Mouse (Mus musculus) forebrain, embryonic 15.5 days (tissue): ENCODE measurements around the gene Mtx2. TPM values are rescaled to one million over a fixed set of nuclear protein-coding genes. Genes with fewer than 3 reads are reported as not detected.

Source experiments
- ATAC-seq: fragments of 200-750 bp; cut with Nextera tagmentation; replicated peaks from 2 replicates; pipeline ENCODE4 v1.8.0; 2017; ENCODE audit warnings: mild to moderate bottlenecking, moderate TSS enrichment, moderate library complexity
- H3K27ac ChIP-seq: fragments of 300-500 bp; sonication (generic); replicated peaks from 2 replicates; pipeline ENCODE4 v1.5.1; 2015; ENCODE audit warnings: mild to moderate bottlenecking, inconsistent platforms
- H3K27me3 ChIP-seq: fragments of 300-500 bp; sonication (generic); 2 replicates; pipeline ENCODE4 v1.6.1; 2015; ENCODE audit warnings: inconsistent platforms
- H3K36me3 ChIP-seq: fragments of 300-500 bp; sonication (generic); 2 replicates; pipeline ENCODE4 v1.6.1; 2015; ENCODE audit warnings: mild to moderate bottlenecking, inconsistent platforms
- H3K4me1 ChIP-seq: fragments of 300-500 bp; sonication (generic); 2 replicates; pipeline ENCODE4 v1.6.1; 2015; ENCODE audit warnings: inconsistent platforms
- H3K4me2 ChIP-seq: fragments of 300-500 bp; sonication (generic); replicated peaks from 2 replicates; pipeline ENCODE4 v1.6.1; 2015; ENCODE audit warnings: mild to moderate bottlenecking, inconsistent platforms
- H3K4me3 ChIP-seq: fragments of 300-500 bp; sonication (generic); 2 replicates; pipeline ENCODE4 v1.5.1; 2015; ENCODE audit warnings: mild to moderate bottlenecking, inconsistent platforms
- H3K9ac ChIP-seq: fragments of 300-500 bp; sonication (generic); replicated peaks from 2 replicates; pipeline ENCODE4 v1.6.1; 2015; ENCODE audit warnings: mild to moderate bottlenecking, inconsistent platforms
- H3K9me3 ChIP-seq: fragments of 300-500 bp; sonication (generic); 2 replicates; pipeline ENCODE4 v1.6.1; 2016; ENCODE audit warnings: inconsistent platforms
- WGBS: fragments of 180-500 bp; shearing (Covaris S2); methylation state at CpG from one replicate; pipeline ENCODE4 v1.1.7; 2015; ENCODE audit warnings: mixed read lengths; 5-methylcytosine and 5-hydroxymethylcytosine counted together
- polyA plus RNA-seq: library from polyadenylated mRNA; unstranded; fragments of >200 nt; fragmentation: Nextera tagmentation; extraction: Ambion mirVana; gene quantifications from 2 replicates; pipeline ENCODE4 v1.2.1, GENCODE M21; 2015

The Mtx2 gene
- 124 and 133 TPM in 2 replicates for polyA plus RNA-seq

DNA sequence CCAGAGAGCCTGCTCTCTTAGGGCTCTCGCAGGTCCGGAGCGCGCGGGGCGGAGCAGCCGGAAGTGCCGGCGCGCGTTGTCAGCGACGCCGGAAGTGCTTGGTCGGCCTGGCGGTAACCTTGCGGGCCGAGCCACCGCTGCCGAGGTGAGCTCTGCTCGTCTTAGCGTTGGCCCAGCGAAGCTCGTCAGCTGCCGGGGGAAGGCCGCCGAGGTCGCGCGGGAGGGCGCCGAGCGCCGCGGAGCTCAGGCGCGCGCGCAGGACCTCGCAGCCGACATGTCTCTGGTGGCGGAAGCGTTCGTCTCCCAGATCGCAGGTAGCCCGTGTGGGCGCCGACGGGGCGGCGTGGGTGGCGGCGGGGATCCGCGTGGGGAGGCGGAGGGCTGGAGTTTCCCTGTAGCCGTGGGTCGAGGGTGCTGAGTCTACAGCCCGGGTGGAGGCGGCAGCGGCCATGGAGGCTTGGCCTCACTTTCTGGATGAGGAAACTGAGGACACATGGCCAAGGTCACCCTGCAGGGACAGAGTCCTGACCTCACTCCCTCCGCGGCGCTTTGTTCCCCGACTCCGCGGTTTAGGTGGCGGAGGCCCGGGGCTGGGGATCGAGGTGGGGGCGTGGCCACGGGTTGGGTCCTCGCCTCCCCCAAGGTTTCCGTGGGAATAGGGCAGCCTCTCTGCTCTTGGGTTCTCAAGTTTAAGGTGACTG lies at the start of gene Mtx2:
Gene Mtx2 (plus strand): TSS at position 74 of the 701 bp plus-strand sequence.
- WGBS = 0% methylated on average over 72 of the region's 74 CpGs
- H3K9me3 ChIP-seq = no peaks in the 10 kb centered on the region
- peak within 1 kb of the TSS; percentile 88 for H3K4me3 ChIP-seq
- H3K36me3 ChIP-seq = no peaks in the 10 kb centered on the region
- H3K4me2 ChIP-seq = peak within 1 kb of the TSS; percentile 89
- peaks cover 8% of the 10 kb centered on the region for H3K4me1 ChIP-seq
- H3K9ac ChIP-seq = peak within 1 kb of the TSS; percentile 83
- H3K27ac ChIP-seq = peak within 1 kb of the TSS; percentile 82
- ATAC-seq = peak; percentile 95
- no peaks in the 10 kb centered on the region for H3K27me3 ChIP-seq

DNA sequence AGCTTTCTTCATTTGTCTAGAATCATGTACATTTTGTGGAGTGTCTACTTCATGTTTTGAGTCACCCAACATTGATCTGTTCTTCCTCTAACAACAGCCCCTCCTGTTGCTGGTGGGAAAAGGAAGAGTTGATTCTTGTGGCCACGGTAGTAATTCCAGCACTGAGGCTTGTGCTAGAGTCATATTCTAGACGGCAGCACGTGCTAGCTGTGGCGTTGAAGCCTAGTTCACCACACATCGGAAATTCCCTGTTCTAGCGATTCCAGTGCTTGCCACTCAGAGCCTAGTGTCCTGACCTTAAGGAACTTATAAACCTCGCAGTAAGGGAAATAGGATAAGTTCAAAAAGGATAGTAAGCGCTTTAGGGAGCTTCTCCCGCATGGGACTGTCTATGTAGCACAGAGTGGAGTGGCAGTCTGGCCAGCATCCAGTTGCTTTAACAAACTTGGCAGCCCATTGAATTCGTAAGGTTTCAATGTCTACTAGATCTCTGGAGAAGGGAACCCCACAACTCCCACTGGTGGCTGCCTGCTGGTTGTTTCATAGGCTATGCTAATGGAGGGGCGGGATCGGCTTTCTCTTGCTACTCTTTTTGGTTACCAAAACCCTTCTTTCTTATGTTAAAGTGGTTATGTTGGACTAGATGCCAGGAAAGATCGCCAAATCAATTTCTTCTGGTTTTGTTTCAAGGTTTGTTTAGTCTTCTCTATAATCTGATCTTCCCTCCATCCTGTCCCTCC lies 47.9 kb upstream of the Mtx2 start:
- 61% methylated on average over 13 of the region's 13 CpGs for WGBS

DNA sequence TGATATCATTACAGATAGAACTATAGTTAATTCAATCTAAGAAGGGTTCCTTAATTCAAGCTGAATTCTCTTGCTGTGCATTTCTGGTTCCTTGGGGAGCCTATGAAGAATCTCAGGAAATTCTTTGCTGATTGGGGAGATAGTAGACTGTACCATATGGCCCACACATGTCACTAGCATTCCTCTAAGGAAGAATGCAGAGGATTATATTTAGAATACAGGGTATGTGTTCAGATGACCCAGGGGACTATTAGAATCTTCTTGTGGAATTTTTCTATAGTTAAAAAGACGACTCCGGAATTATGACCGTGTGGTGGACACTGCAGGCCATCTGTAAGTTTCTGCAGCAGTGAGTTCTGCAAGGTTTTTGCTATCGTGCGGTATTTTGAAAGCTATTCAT lies 44.2 kb upstream of the Mtx2 start:
- H3K27me3 ChIP-seq = no peaks in the 10 kb centered on the region
- no peak overlapping the region for H3K4me3 ChIP-seq
- no peak overlapping the region for H3K4me2 ChIP-seq
- ATAC-seq = no peak
- H3K27ac ChIP-seq = no peak overlapping the region
- H3K36me3 ChIP-seq = no peaks in the 10 kb centered on the region
- no peak overlapping the region for H3K9ac ChIP-seq
- 93% methylated on average over 5 of the region's 5 CpGs for WGBS
- H3K4me1 ChIP-seq = no peaks in the 10 kb centered on the region
- H3K9me3 ChIP-seq = no peaks in the 10 kb centered on the region

More for the DNA sequence above, 47.9 kb upstream of the Mtx2 start:
- Histone ChIP-seq H3K9me3 (no peaks in the 10 kb centered on the region), H3K4me3 (no peak overlapping the region), H3K4me2 (no peak overlapping the region), H3K27ac (no peak overlapping the region), H3K27me3 (no peaks in the 10 kb centered on the region), H3K4me1 (no peaks in the 10 kb centered on the region), H3K36me3 (no peaks in the 10 kb centered on the region), H3K9ac (no peak overlapping the region)
- no peak for ATAC-seq

DNA sequence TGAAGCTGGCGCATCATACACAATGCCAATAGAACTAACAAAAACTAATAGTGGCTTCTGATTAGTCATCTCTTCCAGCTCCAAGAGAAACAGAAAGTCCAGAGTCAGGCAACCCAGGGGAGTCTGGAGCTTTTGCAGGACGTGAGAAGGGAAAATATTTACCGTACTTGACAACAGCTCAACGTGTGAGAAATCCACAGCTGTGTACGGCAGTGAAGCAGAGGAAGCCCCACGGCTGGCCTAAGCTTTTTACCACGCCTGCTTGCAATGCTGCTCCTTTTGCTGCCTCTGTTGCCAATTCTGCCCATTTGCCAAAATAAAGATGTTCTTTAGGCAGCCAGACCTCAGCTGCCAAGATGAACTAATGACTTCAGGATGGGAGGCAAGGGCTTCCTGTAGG lies 30.1 kb upstream of the Mtx2 start:
- no peaks in the 10 kb centered on the region for H3K4me1 ChIP-seq
- H3K27ac ChIP-seq = no peak overlapping the region
- H3K27me3 ChIP-seq = no peaks in the 10 kb centered on the region
- no peak for ATAC-seq
- H3K9ac ChIP-seq = no peak overlapping the region
- H3K4me2 ChIP-seq = no peak overlapping the region
- WGBS = 64% methylated on average over 7 of the region's 7 CpGs
- no peaks in the 10 kb centered on the region for H3K9me3 ChIP-seq
- H3K4me3 ChIP-seq = no peak overlapping the region
- no peaks in the 10 kb centered on the region for H3K36me3 ChIP-seq

DNA sequence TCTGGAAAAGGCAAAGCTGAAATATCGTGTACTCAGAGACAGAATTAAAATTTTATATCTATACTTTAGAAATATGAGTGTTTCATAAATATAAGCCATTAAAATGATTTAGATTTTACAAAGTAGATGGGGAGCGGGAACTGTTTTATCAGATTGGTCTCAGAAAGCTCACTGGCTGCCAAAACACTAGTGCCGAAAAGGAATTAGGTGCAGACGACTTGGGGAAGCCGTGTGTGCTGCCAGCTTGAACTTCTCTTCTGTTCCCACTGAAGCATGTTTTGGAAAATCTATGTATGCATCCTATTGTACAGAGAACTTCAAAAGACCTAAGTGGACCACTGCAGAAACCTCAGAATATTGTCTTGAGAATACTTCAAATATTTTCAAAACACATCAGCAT lies 17.2 kb upstream of the Mtx2 start:
- ATAC-seq = no peak
- no peak overlapping the region for H3K27ac ChIP-seq
- no peaks in the 10 kb centered on the region for H3K36me3 ChIP-seq
- H3K9me3 ChIP-seq = no peaks in the 10 kb centered on the region
- 85% methylated on average over 5 of the region's 5 CpGs for WGBS
- no peak overlapping the region for H3K4me2 ChIP-seq
- no peak overlapping the region for H3K9ac ChIP-seq
- 0 out of 2 replicates have a peak, but pooled peaks cover 3% of the 10 kb centered on the region for H3K27me3 ChIP-seq
- H3K4me1 ChIP-seq = no peaks in the 10 kb centered on the region
- H3K4me3 ChIP-seq = no peak overlapping the region

- H3K4me2 ChIP-seq = no peak overlapping the region
- no peak overlapping the region for H3K9ac ChIP-seq
- WGBS = 73% methylated on average over 5 of the region's 5 CpGs
- H3K4me3 ChIP-seq = no peak overlapping the region
- H3K4me1 ChIP-seq = peaks cover 8% of the 10 kb centered on the region
- H3K36me3 ChIP-seq = no peaks in the 10 kb centered on the region
- H3K9me3 ChIP-seq = no peaks in the 10 kb centered on the region
- H3K27me3 ChIP-seq = no peaks in the 10 kb centered on the region
- H3K27ac ChIP-seq = no peak overlapping the region
- ATAC-seq = no peak
Observed at GRCm38 (mm10) chr2:74822654-74823053, 2.9 kb upstream of the Mtx2 start.

- no peaks in the 10 kb centered on the region for H3K36me3 ChIP-seq
- H3K4me2 ChIP-seq = peak overlapping the region; percentile 89
- peak overlapping the region; percentile 83 for H3K9ac ChIP-seq
- peaks cover 8% of the 10 kb centered on the region for H3K4me1 ChIP-seq
- H3K27me3 ChIP-seq = no peaks in the 10 kb centered on the region
- H3K27ac ChIP-seq = peak overlapping the region; percentile 82
- no peaks in the 10 kb centered on the region for H3K9me3 ChIP-seq
- peak; percentile 67 for ATAC-seq
- peak overlapping the region; percentile 88 for H3K4me3 ChIP-seq
- 71% methylated on average over 3 of the region's 3 CpGs for WGBS
Observed at GRCm38 (mm10) chr2:74825371-74825729, 253 bp upstream of the Mtx2 start.

GRCm38 (mm10) chr2:74846992-74847391 lies 21.4 kb downstream of the Mtx2 start:
- H3K9ac ChIP-seq = no peak overlapping the region
- no peaks in the 10 kb centered on the region for H3K4me1 ChIP-seq
- H3K36me3 ChIP-seq = no peaks in the 10 kb centered on the region
- 90% methylated on average over 5 of the region's 5 CpGs for WGBS
- H3K27me3 ChIP-seq = no peaks in the 10 kb centered on the region
- no peak overlapping the region for H3K27ac ChIP-seq
- no peak overlapping the region for H3K4me3 ChIP-seq
- no peak overlapping the region for H3K4me2 ChIP-seq
- ATAC-seq = no peak
- H3K9me3 ChIP-seq = no peaks in the 10 kb centered on the region

DNA sequence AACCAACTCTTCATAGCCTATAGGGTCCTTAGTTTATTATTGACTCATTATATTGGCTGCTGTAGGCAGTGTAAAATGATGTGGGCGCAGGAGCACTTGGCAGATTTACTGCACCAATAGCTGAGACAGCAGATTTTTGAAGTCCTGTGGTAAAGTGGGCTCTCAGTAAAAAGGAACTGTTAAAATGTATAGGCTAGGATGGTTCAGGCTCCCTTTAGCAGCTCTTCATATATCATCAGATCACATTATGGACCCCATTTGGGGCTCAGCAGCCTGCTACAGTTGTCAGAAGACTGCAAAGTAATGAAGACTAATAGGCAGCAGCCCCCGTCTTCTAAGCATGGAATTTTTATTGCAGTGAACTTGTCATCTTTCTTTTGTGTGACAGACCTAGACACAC lies 21.9 kb downstream of the Mtx2 start:
- Histone ChIP-seq H3K36me3 (no peaks in the 10 kb centered on the region), H3K27ac (no peak overlapping the region), H3K27me3 (no peaks in the 10 kb centered on the region), H3K9me3 (no peaks in the 10 kb centered on the region), H3K9ac (no peak overlapping the region), H3K4me1 (no peaks in the 10 kb centered on the region), H3K4me2 (no peak overlapping the region), H3K4me3 (no peak overlapping the region)
- ATAC-seq = no peak
- WGBS = 75% methylated on average over 2 of the region's 2 CpGs

GRCm38 (mm10) chr2:74850036-74850435 lies 24.4 kb downstream of the Mtx2 start:
- ATAC-seq = no peak
- Histone ChIP-seq H3K9ac (no peak overlapping the region), H3K4me2 (no peak overlapping the region), H3K4me1 (no peaks in the 10 kb centered on the region), H3K27me3 (no peaks in the 10 kb centered on the region), H3K36me3 (no peaks in the 10 kb centered on the region), H3K9me3 (no peaks in the 10 kb centered on the region), H3K4me3 (no peak overlapping the region), H3K27ac (no peak overlapping the region)
- 50% methylated on average over 1 of the region's 1 CpGs for WGBS

DNA sequence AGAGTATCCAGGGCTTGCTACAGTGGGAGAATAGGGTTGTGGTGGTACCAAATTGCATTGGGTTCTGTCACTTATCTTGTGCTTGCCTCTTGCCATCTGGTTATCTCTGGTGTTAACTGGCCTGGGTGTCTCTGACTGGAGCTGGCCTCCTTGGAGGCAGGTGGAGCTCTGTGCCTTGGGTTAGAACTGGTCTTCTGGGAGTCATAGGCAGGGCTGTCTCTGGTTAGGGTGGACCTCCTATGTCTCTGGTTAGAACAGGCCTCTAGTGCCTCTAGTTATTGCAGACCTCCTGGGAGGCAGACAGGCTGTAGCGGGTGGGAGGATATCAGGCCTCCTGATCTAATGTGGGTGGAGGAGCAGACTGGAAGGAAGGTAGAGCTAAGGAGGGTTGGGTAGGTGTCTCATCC lies 36.5 kb downstream of the Mtx2 start:
- Histone ChIP-seq H3K9me3 (no peaks in the 10 kb centered on the region), H3K27me3 (no peaks in the 10 kb centered on the region), H3K9ac (no peak overlapping the region), H3K4me1 (no peaks in the 10 kb centered on the region), H3K36me3 (no peaks in the 10 kb centered on the region), H3K27ac (no peak overlapping the region), H3K4me2 (no peak overlapping the region), H3K4me3 (no peak overlapping the region)
- WGBS = 100% methylated on average over 1 of the region's 1 CpGs
- ATAC-seq = no peak

GRCm38 (mm10) chr2:74865414-74865813 lies 39.8 kb downstream of the Mtx2 start:
- Histone ChIP-seq H3K9ac (no peak overlapping the region), H3K4me3 (no peak overlapping the region), H3K27me3 (no peaks in the 10 kb centered on the region), H3K4me2 (no peak overlapping the region), H3K9me3 (no peaks in the 10 kb centered on the region), H3K27ac (no peak overlapping the region), H3K36me3 (peaks cover 2% of the 10 kb centered on the region), H3K4me1 (no peaks in the 10 kb centered on the region)
- ATAC-seq = no peak
